Mouse (Mus musculus): Measurements from ENCODE around the gene Dner.
"Not testable (repeated sequence)": the region's sequence is repeated elsewhere in the genome, so short reads cannot be mapped to it uniquely, and the experiment has no call there.

The Dner gene

DNA sequence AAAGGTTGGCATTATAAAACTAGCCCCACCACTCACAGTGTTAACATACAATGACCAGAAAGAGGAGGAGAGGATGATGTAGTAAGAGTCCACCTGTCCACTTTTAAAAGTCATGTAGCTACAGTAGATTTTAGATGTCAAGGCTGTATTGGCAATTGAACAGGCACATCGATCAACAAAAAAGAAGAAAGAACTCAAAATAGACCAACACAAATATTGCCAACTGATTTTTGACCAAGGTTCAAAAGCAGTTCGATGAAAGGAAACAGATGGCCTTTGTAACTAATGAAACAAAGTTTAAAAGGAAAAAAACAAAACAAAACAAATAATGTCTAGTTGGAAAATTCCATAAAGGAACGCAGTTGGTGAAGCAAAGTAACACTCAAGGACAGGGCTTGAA, 296.4 kb downstream of the Dner start:
- in situ Hi-C loops (cut with MboI, MseI): no loop called here

DNA sequence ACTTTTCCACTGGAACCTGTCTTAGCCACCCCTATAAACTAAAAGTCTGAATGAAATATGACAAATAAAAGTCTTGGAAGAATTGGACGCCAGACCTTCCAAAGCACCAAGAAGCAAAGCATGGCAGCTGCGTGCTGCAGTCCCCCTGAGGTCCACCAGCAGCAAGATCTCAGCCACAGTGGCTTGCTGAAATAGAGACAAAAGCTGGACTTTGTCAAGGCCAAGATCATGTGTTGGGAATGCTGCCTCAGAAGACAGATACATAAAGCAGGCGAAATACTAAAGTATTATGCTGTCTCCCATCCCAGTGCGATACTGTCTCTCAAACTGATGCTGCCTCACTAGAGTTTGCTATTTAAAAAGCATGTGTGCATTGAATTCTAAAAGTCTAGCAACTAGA, 296.9 kb downstream of the Dner start:
- in situ Hi-C loops (cut with MboI, MseI): no loop called here

DNA sequence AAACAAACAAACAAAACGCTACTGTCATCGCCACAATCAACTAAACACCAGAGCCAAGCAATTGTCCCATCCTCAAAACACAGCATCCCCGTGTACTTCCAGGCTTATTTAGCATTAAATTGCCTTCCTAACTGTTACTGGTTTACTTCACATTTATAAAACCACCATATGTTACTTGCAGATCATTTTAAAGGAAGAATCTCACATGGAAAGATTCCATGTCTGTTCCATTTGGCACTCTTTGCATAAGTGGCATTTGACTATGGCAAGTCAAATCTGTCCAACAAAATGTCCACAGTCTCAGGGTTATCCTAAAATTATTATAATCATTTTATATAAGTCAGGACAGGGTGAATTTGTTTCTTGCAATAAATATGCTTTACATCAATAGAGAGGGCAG, 299.2 kb downstream of the Dner start:
- in situ Hi-C loops (cut with MboI, MseI): no loop called here

DNA sequence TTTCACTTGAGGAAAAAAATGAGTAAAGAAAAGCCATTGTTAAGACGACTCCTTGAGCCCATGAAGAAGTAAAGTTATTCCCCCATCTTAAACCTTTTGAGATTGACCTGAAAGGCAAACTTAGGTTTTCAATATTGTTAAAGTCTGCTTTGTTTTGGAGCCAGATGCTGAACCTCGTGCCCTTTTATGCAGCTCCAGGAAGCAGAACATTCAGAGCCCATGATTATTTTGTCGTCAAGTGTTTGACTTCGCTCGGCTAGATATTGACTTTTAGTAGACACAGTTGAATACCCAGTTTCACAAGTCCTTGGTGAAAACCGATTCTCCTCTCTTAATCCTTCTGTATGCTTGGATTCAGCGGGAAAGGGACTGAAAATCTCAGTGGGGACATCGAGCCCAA, 300.1 kb downstream of the Dner start:
- in situ Hi-C loops (cut with MboI, MseI): no loop called here

DNA sequence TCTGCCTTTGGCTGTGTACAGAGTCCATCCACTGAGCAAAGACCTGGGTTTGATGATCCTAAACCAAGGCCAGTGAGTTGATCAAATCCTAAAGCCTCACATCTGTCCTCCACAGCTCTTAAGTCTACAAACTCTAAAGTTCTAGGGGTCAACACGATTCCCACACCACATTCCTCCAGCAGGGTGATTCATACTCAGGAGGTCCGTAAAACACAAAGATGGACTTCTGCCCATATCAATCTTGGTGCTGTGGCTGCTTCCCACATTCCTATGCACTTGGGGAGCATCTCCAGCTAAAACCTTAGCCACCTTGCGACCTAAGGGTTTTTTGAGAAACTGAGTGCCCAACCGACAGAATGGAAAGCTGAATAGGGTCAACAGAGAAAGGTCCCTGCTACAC, 305.1 kb downstream of the Dner start:
- in situ Hi-C loops (cut with MboI, MseI): no loop called here

DNA sequence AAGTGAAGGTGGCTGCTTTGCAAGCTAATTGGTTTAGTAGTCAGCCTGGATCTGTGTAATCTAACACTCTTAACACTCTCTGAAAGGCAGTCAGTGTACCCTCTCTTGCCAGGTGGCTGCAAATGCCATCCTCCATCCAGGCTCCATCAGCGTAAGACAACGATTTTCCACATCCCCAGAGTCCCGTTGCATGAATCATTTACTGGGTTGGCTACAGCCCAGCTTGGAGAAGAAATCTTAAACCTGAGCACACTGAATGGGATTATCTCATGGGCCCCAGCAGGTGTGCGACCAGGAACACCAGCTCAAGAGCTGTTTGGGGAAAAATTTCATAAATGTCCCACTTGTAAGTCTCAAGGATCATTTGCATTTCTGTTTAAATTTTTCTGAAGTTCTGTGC, 308.4 kb downstream of the Dner start:
- in situ Hi-C loops (cut with MboI, MseI): no loop called here

DNA sequence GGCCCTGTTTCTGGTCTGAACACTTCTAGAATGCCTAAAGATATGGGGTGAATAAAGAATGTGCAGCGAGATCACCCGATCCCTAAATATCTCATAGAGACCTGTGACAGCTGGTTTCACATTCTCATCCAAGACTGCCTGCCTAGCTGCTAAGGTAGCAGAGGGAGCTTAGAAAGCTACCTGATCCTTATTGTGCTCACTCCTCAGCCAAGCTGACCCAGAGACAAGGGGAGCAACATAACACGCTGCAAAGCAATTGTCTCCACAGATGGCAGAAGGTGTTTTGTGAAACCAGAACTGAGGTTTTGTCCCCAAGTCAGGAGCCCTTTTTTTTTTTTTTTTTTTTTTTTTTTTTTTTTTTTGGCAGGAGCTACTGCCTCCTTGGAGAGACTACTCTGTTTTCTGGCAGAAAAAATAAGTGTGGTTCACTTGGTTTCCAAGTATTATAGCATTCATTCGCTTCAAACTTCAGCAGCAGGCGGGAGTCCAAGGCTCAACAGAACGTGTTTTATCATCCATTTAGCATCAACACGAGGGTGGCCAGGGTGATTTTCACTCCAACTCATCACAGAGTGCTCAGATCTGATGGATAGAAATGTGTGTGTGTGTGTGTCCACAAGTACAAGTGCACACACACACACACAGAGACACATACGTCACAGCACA, 309.4 kb downstream of the Dner start:
- in situ Hi-C loops (cut with MboI, MseI): no loop called here

DNA sequence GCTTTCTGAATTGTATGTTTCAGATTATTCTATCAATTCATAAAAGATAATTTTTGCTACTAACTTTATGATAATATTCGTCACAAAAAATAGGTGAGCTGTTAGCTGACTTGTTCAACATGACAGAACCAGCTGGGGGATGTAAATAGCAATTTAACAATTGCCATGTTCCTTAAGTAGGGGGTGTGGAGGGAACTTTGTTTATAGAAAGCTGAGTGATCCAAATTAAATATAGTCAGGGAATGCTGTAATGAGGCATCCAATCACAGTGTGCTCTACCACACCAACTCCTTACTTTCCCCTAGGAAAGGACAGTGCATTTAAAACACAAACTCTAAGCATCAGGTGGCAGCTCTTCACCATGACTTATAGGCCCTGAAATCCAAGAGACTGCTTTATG, 313.3 kb downstream of the Dner start:
- in situ Hi-C loops (cut with MboI, MseI): no loop called here

DNA sequence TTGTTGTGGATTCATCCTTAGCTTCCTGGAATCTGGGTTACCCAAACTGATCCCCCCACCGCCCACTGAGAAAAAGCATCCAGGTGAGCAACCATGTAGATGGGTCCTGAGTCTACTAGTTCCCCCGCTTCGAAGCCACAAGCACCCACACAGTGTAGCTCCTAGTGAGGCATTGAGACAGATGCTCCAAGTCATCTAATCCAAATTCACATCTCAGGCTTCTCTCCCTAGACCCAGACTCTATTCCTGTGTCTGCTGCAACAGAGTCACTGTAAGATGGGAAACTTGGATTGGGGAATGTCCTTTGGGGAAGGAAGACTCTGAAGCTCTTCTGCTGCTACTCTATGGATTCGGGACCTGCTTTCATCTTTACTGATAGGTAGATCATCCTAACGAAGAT, 314.0 kb downstream of the Dner start:
- in situ Hi-C loops (cut with MboI, MseI): no loop called here

DNA sequence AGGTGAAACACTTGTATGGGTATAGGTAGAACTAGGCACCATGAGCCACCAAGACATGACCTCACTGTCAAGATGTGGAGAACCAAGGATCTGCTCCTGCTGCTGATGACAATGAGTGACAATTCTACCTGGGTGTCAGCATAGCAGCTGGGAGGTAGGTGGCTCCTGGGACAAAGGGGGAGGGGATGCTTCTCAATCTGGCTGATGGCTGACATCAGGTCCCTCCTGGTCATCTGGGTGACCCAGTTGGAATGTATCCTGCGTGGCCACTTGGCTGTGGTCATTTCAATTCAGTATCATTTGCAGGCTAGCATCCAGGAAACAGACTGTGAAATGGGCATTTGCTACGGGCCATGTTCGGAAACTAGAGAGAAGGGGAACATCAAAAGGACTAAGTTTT, 315.1 kb downstream of the Dner start:
- in situ Hi-C loops (cut with MboI, MseI): no loop called here

DNA sequence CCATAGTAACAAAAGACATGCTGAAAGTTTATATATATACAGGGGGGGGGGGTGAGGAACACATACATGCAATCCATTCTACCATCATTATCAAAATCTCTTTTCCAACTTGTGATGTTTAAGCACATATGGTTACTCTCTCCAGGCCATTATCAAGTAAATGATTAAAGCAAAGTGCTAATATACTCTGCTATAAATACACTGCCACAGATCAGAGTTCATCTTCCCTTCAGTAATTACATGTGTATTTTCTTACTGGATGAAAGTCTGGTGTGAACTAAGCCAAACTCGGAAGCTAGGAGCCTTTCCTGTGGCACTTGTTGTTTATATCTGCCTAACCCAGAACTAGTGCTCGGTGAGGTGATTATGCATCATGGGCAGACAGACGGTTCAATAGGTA, 328.3 kb downstream of the Dner start:
- in situ Hi-C loops (cut with MboI, MseI): no loop called here

DNA sequence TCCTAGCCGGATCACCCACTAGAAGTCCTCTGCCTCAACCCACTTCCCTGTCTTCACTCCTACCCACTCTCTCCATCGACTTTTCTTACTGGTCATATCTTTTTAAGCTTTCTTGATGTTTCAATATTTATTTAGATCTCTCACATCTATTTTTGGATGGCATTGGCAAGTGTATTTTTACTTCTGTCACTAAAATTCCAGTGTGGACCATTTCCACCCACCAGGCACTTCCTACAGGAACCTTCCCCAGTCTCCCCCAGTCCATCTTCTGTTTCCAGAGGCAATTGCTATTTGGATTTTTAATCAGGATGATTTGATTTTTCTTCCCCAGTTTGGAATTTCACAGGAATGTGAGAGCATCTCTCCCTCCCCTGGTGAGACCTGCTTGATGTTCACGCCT, 329.5 kb downstream of the Dner start:
- in situ Hi-C loops (cut with MboI, MseI): no loop called here

DNA sequence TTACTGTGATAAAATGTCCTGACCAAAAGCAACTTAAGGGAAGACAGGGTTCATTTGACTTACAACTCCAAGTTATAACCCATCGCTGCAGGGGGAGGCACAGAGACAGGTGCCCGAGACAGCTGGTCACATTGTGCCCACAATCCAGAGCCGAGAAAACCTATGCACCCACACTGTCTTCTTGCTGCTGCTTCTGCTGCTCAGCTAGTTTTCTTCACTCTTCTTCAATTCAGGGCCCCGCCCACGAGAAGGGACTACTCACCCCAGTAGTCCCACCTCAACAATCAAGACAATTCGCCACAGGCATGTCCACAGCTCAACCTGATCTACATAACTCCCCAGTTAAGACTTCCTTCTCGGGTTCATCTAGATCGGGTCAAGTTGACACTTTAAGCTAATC, 332.1 kb downstream of the Dner start, which contains the start of gene Pid1:
TSS of gene Pid1 (minus strand) at position 214 of the 400 bp plus-strand sequence.
- in situ Hi-C loops (cut with MboI, MseI): no loop called here

DNA sequence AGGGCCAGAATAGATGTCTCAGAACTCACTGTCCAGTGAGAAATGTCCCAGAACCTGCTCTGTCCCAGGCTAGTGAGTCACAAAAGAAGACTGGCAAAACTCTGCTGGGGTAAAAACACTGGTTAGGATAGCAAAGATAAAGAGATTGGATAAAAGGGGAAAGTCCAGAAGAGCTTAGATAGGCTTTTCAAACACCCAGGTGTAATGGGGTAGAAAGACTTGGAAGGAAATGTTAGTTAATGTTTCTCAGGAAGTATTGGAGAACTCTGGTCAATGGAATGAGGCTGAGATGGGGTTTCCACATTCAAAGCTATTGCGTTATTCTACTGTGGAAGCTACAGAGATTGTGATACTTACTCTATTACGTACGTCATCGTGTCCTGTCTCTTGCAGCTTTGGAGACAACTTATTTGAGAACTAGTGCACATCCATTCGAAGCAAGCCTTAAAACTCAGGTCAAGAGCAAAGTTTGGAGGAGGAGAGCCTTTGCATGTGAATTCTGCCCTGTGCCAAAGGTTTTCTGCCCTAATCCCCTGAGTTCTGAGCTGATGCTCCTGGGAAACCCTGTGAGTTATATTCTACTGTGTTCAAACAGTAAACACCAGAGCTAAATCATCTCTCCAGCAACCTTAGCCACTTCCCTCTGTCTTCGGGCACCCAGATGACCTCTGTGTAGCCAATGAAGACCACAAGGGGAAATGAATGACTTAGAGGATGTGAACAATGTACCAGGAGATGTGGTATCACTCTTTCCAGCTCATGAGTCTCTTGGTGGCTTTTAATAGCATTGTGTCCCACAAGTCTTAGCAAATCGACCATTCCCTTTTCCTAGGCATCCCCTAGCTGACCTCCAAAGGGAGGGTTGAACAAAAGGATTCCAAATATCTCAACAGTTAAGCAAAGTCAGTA, 333.1 kb downstream of the Dner start:
- in situ Hi-C loops (cut with MboI, MseI): no loop called here

DNA sequence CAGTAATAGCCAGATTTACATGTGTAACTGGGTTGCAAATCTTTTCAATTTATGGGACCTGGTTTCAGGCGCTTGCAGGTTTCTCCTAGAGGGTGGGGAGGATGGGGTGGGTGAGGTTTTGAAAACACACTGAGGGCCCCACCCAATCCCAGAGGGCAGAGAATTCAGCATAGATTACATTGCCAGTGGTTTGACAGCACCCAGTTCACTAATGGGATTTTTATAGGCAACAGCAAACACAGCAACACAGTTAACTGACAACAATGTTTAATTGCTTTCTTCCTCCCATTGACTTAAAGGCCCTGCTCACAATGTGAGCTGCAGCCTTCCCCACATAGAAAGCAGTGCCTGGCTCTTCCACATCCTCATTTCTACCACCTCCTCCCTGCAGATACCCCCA, 333.8 kb downstream of the Dner start:
- in situ Hi-C loops (cut with MboI, MseI): no loop called here

DNA sequence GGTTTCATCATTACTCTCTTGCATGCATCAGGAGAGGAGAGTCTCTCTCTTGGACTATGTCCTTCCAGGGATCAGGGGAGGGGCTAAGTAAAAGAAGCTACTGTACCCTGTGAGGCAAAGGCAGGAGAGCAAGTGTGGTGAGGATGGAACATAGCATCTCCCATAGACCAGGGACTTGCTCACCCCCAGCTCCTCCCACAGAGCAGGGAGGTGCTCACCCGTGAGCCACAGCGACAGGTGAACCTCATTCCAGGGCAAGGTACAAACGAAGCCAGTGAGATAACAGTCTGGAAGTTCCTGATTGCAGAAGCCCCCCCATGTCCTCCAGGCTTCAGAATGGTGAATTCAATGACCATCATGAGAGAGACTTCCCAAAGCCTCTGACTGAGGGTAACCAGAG, 334.6 kb downstream of the Dner start:
- in situ Hi-C loops (cut with MboI, MseI): no loop called here

DNA sequence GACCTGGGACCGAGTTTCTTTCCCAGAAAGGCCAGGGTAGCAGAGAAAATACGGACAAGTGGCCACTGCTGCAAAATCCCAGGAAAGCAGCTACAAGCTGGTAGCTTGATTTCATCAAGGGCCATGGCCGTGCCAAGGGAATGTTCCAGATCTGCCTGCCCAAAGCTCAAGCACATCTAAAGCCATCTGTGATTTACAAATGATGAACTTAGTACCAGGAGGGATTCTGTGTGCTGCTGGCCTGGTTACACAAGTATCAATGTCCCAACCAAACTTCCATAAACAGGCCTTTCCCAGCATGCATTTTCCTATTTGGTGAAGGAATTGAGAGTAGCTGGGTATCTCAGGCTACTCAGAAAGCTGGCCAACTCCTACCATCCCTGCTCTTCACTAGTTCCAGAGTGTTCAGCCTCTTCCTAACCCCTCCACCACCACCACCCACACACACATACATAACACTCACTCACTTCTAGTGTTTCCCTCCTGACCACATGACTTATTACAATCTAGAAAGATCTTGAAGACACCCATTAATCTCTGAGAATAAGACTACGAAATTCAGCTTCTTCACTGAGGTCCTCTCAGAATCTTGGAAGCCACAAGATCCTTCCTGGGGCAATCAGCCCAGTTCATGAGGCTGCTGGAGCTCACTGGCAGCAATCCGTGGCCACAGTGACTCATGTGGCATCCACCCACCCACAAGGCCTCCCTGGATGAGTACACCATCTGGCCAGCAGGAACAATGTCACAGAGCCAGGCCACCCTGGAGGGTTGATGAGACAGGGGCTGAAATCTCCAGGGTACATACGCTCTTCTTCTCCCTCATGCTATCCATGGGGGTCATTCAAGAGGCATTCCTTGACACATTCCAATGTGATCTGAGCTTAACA, 336.2 kb downstream of the Dner start:
- in situ Hi-C loops (cut with MboI, MseI): no loop called here

DNA sequence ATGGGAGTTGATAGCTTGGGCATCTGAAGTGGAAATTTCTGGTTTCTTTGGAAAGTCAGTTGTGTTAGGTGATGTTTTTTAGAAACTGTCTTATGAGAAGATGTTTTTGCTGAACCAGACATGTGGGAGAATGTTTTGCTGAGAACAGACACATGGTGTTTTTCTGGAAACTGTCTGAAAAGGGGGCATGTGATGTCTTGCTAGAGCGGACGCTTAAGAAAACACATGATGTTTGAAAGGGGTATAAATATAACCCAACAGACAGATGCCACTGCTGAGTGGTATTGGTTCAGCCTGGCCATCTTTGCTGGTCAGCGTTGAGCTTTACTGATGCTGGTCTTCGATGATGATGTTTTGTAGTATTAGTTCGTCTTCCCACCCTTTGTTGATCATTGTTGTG, 338.8 kb downstream of the Dner start:
- in situ Hi-C loops (cut with MboI, MseI): no loop called here

DNA sequence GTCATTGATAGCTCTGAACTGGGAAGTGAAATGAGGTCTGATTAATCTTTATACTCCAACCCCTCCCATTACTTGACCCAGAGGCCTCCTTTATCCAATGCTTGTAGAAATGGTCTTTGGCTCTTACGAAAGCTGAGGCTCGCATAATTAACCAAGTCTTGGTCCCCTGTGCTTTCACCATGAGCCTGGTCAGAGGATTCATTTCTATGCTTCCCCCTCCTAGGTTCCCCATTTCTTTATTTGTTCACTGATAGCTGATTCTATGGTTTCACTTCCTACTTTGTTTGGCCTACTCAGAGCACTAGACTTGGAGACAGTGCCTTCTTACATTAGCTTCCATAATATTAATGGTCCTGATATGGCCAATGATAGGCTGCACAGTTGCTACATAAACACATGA, 345.8 kb downstream of the Dner start:
- in situ Hi-C loops (cut with MboI, MseI): no loop called here

DNA sequence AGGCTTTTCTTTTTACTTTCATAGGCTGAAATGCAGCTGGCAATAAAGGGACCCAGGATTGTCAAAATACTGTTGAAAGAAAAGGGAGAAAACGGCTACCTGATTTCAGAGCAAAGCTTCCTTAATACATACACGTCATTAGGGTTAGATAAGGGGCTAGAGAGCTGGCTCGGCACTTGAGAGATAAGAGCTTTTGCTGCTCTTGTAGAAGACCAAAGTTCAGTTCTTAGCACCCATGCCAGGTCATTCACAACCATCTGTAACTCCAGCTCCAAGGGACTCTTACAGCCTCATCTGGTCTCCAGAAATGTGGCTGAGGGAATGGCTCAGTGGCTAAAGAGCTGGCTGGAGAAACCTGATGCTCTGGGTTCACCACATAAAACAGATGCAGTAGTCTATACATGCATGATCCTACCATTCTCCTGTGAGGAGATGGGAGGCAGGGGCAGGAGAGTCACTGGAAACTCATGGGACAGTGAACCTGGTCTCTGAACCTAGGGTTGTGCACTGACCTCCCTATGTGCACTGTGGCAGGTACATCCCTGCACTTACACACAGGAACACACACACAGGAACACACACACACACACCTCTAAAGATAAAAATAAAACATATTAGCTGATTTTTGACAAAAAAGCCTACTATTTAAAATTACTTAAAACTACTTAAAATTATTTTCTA, 348.1 kb downstream of the Dner start:
- in situ Hi-C loops (cut with MboI, MseI): no loop called here

DNA sequence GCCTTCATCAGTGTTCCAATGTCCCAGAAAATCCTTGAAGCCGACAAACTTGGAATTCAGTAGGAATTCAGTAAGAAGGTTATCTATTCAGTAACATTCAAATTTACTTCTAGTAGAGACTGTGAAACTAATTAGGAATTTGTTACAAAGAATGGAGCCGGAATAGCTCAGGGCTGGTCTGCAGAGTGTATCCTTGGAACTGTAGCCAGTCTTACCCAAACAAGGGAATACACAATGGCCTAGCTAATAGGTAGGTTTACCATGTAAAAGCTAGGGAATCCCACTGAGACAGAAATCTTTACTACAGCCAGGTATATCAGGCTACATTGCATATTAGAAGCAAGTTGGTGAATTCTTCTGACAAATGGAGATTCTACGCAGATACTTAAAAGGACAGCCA, 363.2 kb downstream of the Dner start:
- in situ Hi-C loops (cut with MboI, MseI): not testable (repeated sequence)

DNA sequence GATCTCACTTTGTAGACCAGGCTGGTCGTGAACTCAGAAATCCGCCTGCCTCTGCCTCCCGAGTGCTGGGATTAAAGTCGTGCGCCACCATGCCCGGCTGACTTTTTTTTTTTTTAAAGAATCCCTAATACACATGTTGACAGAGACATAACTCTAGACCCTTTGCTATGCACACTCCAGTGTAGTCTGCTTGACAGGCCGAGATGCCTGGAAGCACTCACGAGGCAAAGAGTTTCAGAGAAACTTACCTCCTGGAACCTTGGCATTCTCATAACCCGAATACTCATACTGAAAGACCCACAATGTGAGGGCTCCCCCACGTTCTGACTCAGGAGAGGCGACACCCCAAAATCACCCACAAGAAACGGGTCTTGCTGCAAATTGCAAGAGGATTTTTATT, 364.2 kb downstream of the Dner start:
- in situ Hi-C loops (cut with MboI, MseI): not testable (repeated sequence)
